Mouse (Mus musculus) heart, adult 2 months (tissue): ENCODE measurements at regions not wholly inside any gene's neighbourhood (a gene's known extent, or its start where the extent isn't known, plus 50 kb on each side); places are given as distances from the start of the nearest gene placed in this dataset.

Experiments
- CTCF ChIP-seq: fragments of 200-600 bp; IDR thresholded peaks from 2 replicates; pipeline ENCODE4 v1.8.1; 2022; ENCODE audit warnings: antibody characterized with exemption, mild to moderate bottlenecking, moderate library complexity
- POLR2A ChIP-seq: fragments of 200-500 bp; IDR thresholded peaks from 2 replicates; pipeline ENCODE4 v1.6.1; 2011; ENCODE audit warnings: mild to moderate bottlenecking, low read depth, low read length, control low read depth; ENCODE audit not compliant: insufficient read depth

DNA sequence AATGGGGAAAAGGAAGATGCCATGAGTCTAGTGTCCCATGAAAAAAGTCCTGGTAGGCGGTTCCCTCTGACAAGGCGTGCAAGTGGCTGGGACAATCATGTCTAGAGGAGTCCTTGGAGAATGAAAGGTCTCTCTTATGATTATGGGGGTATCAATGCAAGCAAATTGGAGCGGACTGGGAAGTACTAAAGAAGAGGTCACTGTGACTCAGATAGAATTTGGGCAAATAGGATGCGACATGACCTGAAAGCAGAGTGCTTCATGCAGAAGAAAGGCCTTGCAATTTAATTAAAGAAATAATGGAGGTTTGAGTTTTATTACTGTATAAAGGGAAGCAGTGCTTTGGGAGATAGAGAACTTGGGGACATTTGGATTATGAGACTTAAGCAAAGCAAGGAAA is 330.3 kb downstream of the Tmem38b start:
- TF ChIP-seq CTCF (no peak), POLR2A (no peak)
